Mouse (Mus musculus) bone marrow, adult 2 months (tissue): Measurements from ENCODE around the gene Ubl5.

Experiments used
- CTCF ChIP-seq: fragments of 200-500 bp; IDR thresholded peaks from 2 replicates; pipeline ENCODE4 v1.5.1; 2011; ENCODE audit warnings: low read length, control low read depth; ENCODE audit not compliant: control insufficient read depth, insufficient read depth
- POLR2A ChIP-seq: fragments of 200-500 bp; IDR thresholded peaks from 2 replicates; pipeline ENCODE4 v1.6.1; 2011; ENCODE audit warnings: low read depth, mild to moderate bottlenecking, control low read depth, low read length, borderline replicate concordance; ENCODE audit not compliant: control insufficient read depth

GRCm38 (mm10) chr9:20639486-20639885, 3.2 kb upstream of the Ubl5 start:
- TF ChIP-seq POLR2A: no peak
- no peak for TF ChIP-seq CTCF
